Mouse (Mus musculus): Measurements from ENCODE around the gene Dtl. TPM values are rescaled to one million over a fixed set of nuclear protein-coding genes. Genes with fewer than 3 reads are reported as not detected.

Dtl gene
- total RNA-seq (2021): 10 to 100 TPM in 1 of 2 experiments, 1 to 10 TPM in 1; 7.8 to 11.9 TPM
- long read RNA-seq, experiment 1, full-length matches to known transcripts: 1 of 3 reads
- long read RNA-seq, experiment 1, partial matches to known transcripts: 2 of 3 reads
- long read RNA-seq, experiment 1, other reads (novel, unspliced or antisense): 0 of 3 reads
- long read RNA-seq, experiment 2, full-length matches to known transcripts: 3 of 5 reads
- long read RNA-seq, experiment 2, partial matches to known transcripts: 0 of 5 reads
- long read RNA-seq, experiment 2, other reads (novel, unspliced or antisense): 2 of 5 reads

DNA sequence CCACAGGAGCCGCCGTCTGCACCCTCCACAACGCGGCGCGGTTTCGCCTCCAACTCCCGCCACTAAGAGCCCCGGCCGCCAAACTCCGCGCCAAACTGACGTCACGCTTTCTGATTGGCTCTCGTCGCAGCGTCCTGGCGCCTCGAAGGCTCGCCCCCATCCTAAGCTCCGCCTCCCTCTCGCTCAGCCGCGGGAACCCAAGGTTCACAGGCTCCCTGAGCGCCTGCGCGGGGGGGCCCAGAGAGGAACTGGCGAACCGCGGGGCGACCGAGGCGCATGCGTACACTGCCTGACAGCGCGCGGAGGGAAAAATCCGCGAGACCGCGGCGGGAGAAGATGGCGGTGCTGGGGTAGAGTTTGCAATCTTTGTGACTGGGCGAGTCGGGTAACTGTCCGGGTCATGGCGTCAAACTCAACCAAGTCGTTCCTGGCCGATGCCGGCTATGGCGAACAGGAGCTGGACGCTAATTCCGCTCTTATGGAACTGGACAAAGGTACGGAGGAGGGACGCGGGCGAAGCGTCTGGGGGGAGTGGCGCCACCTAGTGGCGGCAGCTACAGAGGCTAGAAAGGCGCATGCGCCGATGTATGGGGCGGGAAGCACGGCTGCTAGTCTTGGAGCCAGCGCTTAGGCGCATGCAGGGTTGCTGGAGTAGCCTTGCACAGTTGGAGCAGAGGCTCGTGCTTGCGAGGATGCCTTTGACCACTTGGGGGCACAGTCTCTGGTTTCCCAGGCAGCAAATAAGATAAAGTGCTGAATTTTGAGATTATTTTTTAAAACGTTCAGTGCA lies at the start of gene Dtl, which contains the start of gene Ints7:
Gene Dtl (minus strand): TSS at position 87 of the 790 bp plus-strand sequence.
Gene Ints7 (plus strand): TSS at position 179 of the 790 bp plus-strand sequence.
- peak; percentile 100 for DNase-seq

- DNase-seq: no peak
These were observed 49.7 kb upstream of the Dtl start for GRCm38 (mm10) chr1:191625026-191625425.

DNA sequence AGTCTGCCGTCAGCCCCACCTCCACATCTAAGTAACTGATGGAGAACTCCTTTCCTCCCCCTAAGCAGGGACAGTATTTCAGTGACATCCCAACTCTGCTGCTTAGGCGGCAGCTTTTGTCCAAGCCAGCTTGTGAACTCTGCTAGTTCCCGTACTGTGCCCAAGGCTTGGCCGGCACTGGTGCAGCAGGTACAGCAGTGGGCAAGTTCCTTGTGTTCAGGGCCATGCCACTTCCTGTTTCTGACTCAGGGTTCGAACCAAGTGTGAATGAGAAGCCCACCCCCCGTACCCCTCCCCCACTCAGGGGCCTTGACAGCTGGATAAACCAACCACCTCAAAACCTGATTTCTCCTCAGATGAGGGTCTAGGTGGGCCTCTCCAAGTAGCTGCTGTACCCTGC lies 49.1 kb upstream of the Dtl start:
- DNase-seq: no peak

- DNase-seq: no peak
These were observed 47.5 kb upstream of the Dtl start for GRCm38 (mm10) chr1:191622801-191623200.

DNA sequence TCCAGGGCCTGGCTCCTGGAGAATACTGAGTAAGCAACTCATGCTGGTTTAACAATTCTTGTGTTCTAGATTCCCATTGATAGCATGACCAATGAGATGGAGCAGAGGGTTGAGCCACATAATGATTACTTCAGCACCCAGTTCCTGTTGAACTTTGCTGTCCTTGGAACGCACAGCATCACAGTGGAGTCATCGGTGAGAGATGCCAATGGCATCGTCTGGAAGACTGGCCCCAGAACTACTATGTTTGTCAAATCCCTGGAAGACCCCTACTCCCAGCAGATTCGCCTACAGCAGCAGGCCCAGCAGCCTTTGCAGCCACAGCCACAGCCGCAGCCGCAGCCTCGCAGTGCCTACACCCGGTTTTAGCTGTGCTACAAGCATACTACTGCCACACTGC lies 45.8 kb upstream of the Dtl start:
- DNase-seq: no peak

DNA sequence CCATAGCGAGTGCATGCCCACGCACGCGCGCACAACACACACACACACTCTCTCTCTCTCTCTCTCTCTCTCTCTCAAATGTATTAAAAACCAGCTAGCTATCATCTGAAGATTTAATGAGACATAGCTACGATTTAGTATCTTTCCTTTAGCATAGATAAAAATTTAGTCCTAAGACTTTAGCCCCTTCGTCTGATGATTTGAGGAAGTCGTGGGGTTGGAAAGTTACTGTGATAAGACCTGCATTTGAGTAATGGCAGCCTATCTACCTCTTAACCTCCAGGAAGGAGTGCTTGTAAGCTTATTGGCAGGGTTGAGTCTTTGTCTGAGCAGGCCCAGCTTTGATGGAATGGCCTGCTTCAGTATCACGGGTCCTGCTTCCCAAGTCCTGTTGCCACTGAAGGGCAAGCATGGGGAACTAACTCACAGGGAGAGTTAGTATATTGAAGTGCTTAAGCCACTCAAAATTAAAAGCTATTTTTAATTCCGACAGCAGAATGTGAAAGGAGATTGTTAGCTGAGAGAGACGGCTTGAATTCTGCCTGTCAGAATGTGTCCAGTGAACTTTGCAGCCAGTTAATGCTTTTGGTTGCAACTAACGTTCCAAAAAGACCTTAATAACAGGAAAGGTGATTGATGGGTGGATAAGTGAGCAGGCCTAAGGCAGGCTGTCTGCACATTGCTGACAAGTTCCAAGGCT lies 42.9 kb upstream of the Dtl start:
- DNase-seq: no peak

DNA sequence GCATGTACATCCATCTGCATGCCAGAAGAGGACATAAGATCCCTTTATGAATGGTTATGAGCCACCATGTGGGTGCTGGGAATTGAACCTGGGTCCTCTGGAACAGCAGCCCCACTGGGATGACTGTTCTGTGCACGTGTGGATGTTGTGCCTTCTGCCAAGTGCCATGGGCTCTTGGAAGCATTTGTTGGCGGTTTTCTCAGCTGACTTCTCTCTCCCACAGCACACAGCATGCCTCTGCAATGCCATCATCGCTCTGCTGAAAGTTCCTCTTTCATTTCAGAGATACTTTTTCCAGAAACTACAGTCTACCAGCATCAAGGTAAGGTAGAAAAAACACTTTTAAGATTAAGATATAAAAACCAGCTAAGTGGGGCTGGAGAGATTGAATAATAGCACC lies 42.2 kb upstream of the Dtl start:
- no peak for DNase-seq

DNA sequence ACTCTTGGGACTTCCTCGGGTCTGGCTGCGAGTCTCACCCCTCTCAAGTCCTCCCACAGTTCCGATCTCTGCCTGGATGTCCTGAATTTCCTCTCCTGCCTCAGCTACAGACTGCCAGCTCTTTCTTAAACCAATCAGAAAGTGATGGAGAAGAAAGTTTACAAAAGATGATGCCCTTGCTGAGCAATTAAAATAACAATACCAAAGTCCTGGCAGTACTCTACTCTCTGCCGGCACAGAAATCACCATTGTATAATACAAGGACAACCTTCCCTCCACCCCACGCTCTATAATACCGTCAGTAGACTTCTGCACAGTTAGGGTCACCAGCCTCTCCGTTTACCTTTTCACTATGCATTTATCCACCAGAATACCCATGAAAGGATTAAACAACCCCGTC lies 40.9 kb upstream of the Dtl start:
- no peak for DNase-seq

GRCm38 (mm10) chr1:191612877-191613276 lies 37.5 kb upstream of the Dtl start:
- no peak for DNase-seq

DNA sequence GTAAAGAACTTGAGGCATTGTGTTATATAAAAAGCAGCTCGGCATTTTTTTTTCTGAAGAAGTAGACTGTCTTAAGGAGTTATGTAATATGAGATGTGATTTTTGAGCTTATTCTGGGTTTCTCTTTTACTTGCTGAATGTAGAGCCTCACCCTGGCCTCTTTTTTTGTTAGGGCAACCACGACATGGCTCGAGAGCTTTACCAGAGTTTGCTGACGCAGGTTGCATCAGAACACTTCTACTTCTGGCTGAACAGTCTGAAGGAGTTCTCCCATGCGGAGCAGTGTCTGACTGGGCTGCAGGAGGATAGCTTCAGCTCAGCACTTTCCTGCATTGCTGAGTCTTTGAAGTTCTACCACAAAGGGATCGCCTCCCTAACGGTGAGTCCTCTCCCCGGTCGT lies 36.3 kb upstream of the Dtl start:
- no peak for DNase-seq

DNA sequence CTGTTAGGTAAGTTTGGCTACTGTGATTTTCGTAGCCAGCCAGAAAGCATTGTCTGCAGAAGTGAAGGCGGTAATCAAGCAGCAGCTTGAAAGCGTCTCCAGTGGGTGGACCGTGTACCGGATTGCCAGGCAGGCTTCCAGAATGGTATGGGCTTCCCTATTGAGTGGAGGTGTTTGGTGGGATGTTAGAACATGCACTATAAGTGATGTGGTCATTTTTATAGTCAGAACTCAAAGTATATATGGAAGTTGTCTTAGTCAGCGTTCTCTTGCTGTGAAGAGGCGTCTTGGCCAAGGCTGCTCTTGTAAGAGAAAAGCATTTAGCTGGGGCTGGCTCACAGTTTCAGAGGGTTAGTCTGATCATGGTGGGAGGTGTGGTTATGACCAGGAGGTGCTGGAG lies 35.0 kb upstream of the Dtl start:
- DNase-seq: no peak

DNA sequence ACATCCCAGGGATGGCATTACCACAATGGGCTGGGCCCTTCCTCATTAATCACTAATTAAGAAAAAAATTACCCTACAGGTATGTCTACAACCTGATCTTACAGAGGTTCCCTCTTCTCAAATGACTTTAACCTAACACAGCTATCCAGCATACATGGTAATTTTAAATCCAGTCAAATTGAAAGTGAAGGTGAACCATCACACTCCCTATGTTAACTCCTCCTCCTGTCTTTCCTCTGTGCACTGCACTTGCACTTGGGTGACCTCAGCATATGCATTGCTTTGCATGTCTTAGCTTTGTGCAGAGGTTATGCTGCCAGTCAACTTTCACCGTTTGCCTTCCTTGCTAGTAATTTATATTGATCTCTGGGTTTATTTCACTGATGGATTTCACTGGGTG lies 34.2 kb upstream of the Dtl start:
- DNase-seq: no peak

DNA sequence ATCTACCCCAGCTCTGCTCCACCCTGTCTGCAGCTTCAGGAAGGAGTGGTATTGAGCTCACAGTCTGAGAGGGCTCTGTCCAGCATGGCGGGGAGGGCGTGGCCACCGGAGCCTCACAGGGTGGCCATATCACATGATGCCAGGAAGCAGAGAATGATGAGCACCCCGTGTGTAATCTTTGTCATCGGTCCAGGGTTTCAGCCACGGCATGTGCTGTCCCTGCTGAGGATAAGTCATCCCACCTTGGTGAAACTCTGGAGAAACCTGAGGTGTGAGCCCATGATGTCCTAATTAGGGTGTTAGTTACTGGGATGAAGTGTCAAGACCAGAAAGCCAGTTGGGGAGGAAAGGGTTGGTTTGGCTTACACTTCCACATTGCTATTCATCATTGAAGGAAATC lies 33.7 kb upstream of the Dtl start:
- DNase-seq: no peak

GRCm38 (mm10) chr1:191604690-191605089 lies 29.3 kb upstream of the Dtl start:
- no peak for DNase-seq

- DNase-seq: no peak
These were observed 23.9 kb upstream of the Dtl start for GRCm38 (mm10) chr1:191599210-191599609.

DNA sequence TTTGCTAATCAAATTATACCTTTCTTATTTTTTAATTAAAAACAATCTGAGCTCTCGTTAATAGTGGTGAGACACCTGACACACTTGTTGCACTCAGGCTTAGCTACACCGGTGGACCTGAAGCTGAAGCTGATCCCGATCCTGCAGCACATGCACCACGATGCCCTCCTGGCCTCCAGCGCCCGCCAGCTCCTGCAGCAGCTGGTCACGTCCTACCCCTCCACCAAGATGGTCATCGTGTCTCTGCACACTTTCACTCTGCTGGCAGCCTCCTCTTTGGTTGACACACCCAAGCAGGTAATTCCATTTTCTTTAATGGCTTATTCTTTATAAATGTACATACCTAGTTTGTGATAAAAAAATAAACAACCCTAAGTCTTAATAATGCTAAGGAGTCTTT lies 20.7 kb upstream of the Dtl start:
- DNase-seq: no peak

- no peak for DNase-seq
These were observed 16.8 kb upstream of the Dtl start for GRCm38 (mm10) chr1:191592016-191592720.

- DNase-seq: no peak
These were observed 13.4 kb upstream of the Dtl start for GRCm38 (mm10) chr1:191588749-191589148.

- DNase-seq: no peak
These were observed 11.7 kb upstream of the Dtl start for GRCm38 (mm10) chr1:191587062-191587461.

DNA sequence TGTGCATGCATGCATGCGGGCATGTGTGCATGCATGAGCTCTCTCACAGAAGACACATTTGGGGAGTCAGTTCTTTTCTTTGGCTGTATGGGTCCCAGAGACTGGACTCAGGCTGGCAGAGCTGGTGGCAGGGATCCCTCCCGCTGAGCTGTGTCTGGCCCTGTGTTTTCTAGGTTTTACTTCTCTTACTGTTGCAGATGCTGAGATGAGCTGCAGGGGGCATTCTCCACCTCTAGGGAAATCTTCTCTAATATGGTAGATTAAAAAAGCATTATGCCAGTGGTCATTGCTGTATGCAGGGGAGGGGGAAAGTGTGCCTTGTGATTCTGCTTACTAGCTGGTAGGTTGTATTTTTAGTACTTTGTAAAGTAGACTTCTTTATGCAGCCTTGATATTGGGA lies 10.4 kb upstream of the Dtl start:
- DNase-seq: no peak

DNA sequence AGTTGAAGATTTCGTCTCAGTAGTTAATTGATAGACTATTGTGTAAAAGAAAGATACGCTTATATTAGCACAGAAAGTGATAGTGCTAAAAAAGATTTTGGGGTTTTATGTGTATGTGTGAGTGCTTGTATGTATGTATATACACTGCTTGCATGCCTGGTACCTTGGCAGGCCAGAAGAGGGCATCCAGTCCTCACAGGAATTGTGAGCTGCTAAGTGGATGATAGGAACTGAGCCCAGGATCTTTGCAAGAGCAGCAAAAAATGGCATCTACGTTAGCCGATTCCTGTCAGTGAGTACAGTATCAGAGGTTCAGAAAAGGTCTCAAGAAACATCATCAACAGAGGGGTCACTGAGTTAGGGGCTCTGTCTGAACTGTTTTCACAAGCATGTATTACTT lies 9.1 kb upstream of the Dtl start:
- no peak for DNase-seq

DNA sequence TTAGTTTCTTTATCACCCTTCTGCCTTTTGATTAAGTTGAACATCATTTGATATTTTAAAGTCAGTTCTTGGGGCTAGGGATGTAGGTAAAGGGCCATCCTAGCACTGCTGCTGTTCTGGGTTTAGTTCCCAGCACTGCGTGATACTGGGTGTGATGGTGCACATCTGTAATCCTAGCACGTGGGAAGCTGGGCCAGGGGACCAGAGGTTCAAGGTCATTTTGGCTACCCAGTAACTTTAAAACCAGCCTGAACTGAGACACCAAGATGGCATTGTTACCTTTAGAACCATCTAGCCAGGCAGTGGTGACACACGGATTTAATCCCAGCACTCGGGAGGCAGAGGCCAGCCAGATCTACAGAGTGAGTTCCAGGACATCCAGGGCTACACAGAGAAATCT lies 8.5 kb upstream of the Dtl start:
- no peak for DNase-seq

DNA sequence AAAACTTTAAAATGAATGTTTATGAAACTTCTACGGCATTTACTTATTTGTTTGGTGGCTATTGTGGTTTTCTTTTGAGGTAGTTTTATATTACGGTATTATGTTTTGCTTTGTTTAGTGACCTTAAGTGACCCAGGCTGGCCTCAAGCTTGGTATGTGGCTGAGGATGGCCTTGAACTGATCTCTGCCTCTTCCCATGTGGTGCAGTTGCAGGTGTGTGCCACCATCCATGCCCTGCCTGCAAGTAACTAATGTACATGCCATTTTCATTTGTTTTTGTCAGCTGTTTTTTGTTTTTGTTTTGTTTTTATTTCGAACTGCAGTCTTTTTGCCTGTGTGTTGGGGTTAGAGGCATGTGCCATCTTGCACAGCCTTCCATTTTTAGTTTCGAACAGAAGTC lies 6.3 kb upstream of the Dtl start:
- DNase-seq: no peak

Measured in adrenal gland, postnatal 10 days (tissue).